Mouse (Mus musculus): Measurements from ENCODE around the gene Gm14085. TPM values are rescaled to one million over a fixed set of nuclear protein-coding genes. Genes with fewer than 3 reads are reported as not detected.

Gene Gm14085
- polyA plus RNA-seq, 1 experiment from 2014 or later, result not detected

GRCm38 (mm10) chr2:122570430-122570829, 85.7 kb downstream of the Gm14085 start:
- no peaks in the 10 kb centered on the region for H3K4me1 ChIP-seq (replicated peaks)
- H3K9me3 ChIP-seq, result no peaks in the 10 kb centered on the region
- no peak overlapping the region for H3K9ac ChIP-seq
- 77% methylated on average over 4 of the region's 4 CpGs for WGBS
- H3K4me2 ChIP-seq, result no peak overlapping the region
- H3K27ac ChIP-seq, result no peak overlapping the region
- no peaks in the 10 kb centered on the region for H3K27me3 ChIP-seq
- no peak for ATAC-seq (ENCODE audit: low FRiP score)
- H3K4me3 ChIP-seq, result no peak overlapping the region
- H3K36me3 ChIP-seq, result no peaks in the 10 kb centered on the region

GRCm38 (mm10) chr2:122571326-122571725, 86.6 kb downstream of the Gm14085 start:
- no peak for ATAC-seq (ENCODE audit: low FRiP score)
- no peak overlapping the region for H3K4me2 ChIP-seq
- WGBS, result 83% methylated on average over 4 of the region's 4 CpGs
- H3K27ac ChIP-seq, result no peak overlapping the region
- H3K4me1 ChIP-seq (replicated peaks), result no peaks in the 10 kb centered on the region
- no peaks in the 10 kb centered on the region for H3K36me3 ChIP-seq
- no peak overlapping the region for H3K4me3 ChIP-seq
- H3K9me3 ChIP-seq, result no peaks in the 10 kb centered on the region
- H3K27me3 ChIP-seq, result no peaks in the 10 kb centered on the region
- no peak overlapping the region for H3K9ac ChIP-seq

GRCm38 (mm10) chr2:122572438-122572837, 87.7 kb downstream of the Gm14085 start:
- H3K9me3 ChIP-seq, result no peaks in the 10 kb centered on the region
- 89% methylated on average over 1 of the region's 1 CpGs for WGBS
- no peak overlapping the region for H3K27ac ChIP-seq
- H3K27me3 ChIP-seq, result no peaks in the 10 kb centered on the region
- no peak overlapping the region for H3K4me2 ChIP-seq
- no peak overlapping the region for H3K9ac ChIP-seq
- no peaks in the 10 kb centered on the region for H3K36me3 ChIP-seq
- no peak overlapping the region for H3K4me3 ChIP-seq
- no peak for ATAC-seq (ENCODE audit: low FRiP score)
- no peaks in the 10 kb centered on the region for H3K4me1 ChIP-seq (replicated peaks)

- Histone ChIP-seq H3K27ac (no peak overlapping the region), H3K9ac (no peak overlapping the region), H3K4me2 (no peak overlapping the region), H3K4me3 (no peak overlapping the region), H3K4me1 (replicated peaks) (no peaks in the 10 kb centered on the region), H3K9me3 (no peaks in the 10 kb centered on the region), H3K27me3 (no peaks in the 10 kb centered on the region), H3K36me3 (no peaks in the 10 kb centered on the region)
- WGBS, result 85% methylated on average over 11 of the region's 11 CpGs
- ATAC-seq (ENCODE audit: low FRiP score), result no peak
Observed at GRCm38 (mm10) chr2:122575470-122575869, 90.7 kb downstream of the Gm14085 start.

GRCm38 (mm10) chr2:122576295-122576694, 91.6 kb downstream of the Gm14085 start:
- Histone ChIP-seq H3K27me3 (no peaks in the 10 kb centered on the region), H3K9me3 (no peaks in the 10 kb centered on the region), H3K36me3 (no peaks in the 10 kb centered on the region), H3K4me3 (no peak overlapping the region), H3K4me1 (replicated peaks) (no peaks in the 10 kb centered on the region), H3K27ac (no peak overlapping the region), H3K4me2 (no peak overlapping the region), H3K9ac (no peak overlapping the region)
- no peak for ATAC-seq (ENCODE audit: low FRiP score)
- 68% methylated on average over 5 of the region's 5 CpGs for WGBS

GRCm38 (mm10) chr2:122577316-122577715, 92.6 kb downstream of the Gm14085 start:
- Histone ChIP-seq H3K4me2 (no peak overlapping the region), H3K36me3 (no peaks in the 10 kb centered on the region), H3K9ac (no peak overlapping the region), H3K27me3 (no peaks in the 10 kb centered on the region), H3K27ac (no peak overlapping the region), H3K4me1 (replicated peaks) (no peaks in the 10 kb centered on the region), H3K9me3 (no peaks in the 10 kb centered on the region), H3K4me3 (no peak overlapping the region)
- 77% methylated on average over 1 of the region's 1 CpGs for WGBS
- no peak for ATAC-seq (ENCODE audit: low FRiP score)

Other genes starting within 250 kb of the Gm14085 start
- gene Duox2, start 186.5 kb upstream of the Gm14085 start, polyA plus RNA-seq (2015; fragmentation: Nextera tagmentation; extraction: Ambion mirVana), result not detected in 2 replicates
- not detected in 2 replicates for gene Duoxa2, start 186.0 kb upstream of the Gm14085 start, polyA plus RNA-seq (2015; fragmentation: Nextera tagmentation; extraction: Ambion mirVana)
- gene Duoxa1, start 171.2 kb upstream of the Gm14085 start, polyA plus RNA-seq (2015; fragmentation: Nextera tagmentation; extraction: Ambion mirVana), result 0.13 TPM in 1 of 2 replicates, not detected in the other
- gene Duox1, start 169.3 kb upstream of the Gm14085 start, polyA plus RNA-seq (2015; fragmentation: Nextera tagmentation; extraction: Ambion mirVana), result 0.13 and 0.16 TPM in 2 replicates
- gene Shf, start 115.8 kb upstream of the Gm14085 start, polyA plus RNA-seq (2015; fragmentation: Nextera tagmentation; extraction: Ambion mirVana), result 12.9 and 13.5 TPM in 2 replicates
- gene Slc28a2, start 58.5 kb upstream of the Gm14085 start, polyA plus RNA-seq (2015; fragmentation: Nextera tagmentation; extraction: Ambion mirVana), result 0.05 and 0.14 TPM in 2 replicates
- gene Gatm, start 126.4 kb downstream of the Gm14085 start, polyA plus RNA-seq (2015; fragmentation: Nextera tagmentation; extraction: Ambion mirVana), result 26.8 and 27.3 TPM in 2 replicates
- gene AA467197, start 152.0 kb downstream of the Gm14085 start, polyA plus RNA-seq (2015; fragmentation: Nextera tagmentation; extraction: Ambion mirVana), result 0.66 TPM in 1 of 2 replicates, not detected in the other
- 6.0 and 6.1 TPM in 2 replicates for gene Slc30a4, start 217.7 kb downstream of the Gm14085 start, polyA plus RNA-seq (2015; fragmentation: Nextera tagmentation; extraction: Ambion mirVana)

Data from hindbrain, embryonic 13.5 days (tissue).